Mouse (Mus musculus) frontal cortex, postnatal 10 days (tissue): ENCODE measurements at regions not wholly inside any gene's neighbourhood (a gene's known extent, or its start where the extent isn't known, plus 50 kb on each side); places are given as distances from the start of the nearest gene placed in this dataset.
"Not testable (repeated sequence)": the region's sequence is repeated elsewhere in the genome, so short reads cannot be mapped to it uniquely, and the experiment has no call there.

ENCODE experiments used
- DNase-seq, 2 experiments: peaks; one replicate each; pipeline ENCODE4 v3.0.0; 2022; ENCODE audit warnings: low spot score in 2 of 2, mixed read lengths in 1 of 2

GRCm38 (mm10) chr5:77816759-77817280 lies 409.0 kb upstream of the Igfbp7 start:
- DNase-seq: no peak

- no peak for DNase-seq
Observed at GRCm38 (mm10) chr5:77809844-77810243, 402.0 kb upstream of the Igfbp7 start.

GRCm38 (mm10) chr5:77807726-77808125 lies 399.9 kb upstream of the Igfbp7 start:
- peak; percentile 48 to 71 for DNase-seq

- DNase-seq: no peak
Observed at GRCm38 (mm10) chr5:77806334-77807157, 398.7 kb upstream of the Igfbp7 start.

GRCm38 (mm10) chr5:77805796-77806195 lies 398.0 kb upstream of the Igfbp7 start:
- no peak for DNase-seq

- no peak for DNase-seq
Observed at GRCm38 (mm10) chr5:77805303-77805702, 397.5 kb upstream of the Igfbp7 start.

- DNase-seq: no peak
Observed at GRCm38 (mm10) chr5:77804113-77804512, 396.3 kb upstream of the Igfbp7 start.

GRCm38 (mm10) chr5:77803562-77803961 lies 395.7 kb upstream of the Igfbp7 start:
- DNase-seq: peak in 1 of 2 experiments; percentile 57

GRCm38 (mm10) chr5:77796960-77797359 lies 389.1 kb upstream of the Igfbp7 start:
- no peak for DNase-seq

- no peak for DNase-seq
Observed at GRCm38 (mm10) chr5:77795766-77796165, 387.9 kb upstream of the Igfbp7 start.

- DNase-seq: no peak
Observed at GRCm38 (mm10) chr5:77783953-77784352, 376.1 kb upstream of the Igfbp7 start.

GRCm38 (mm10) chr5:77762426-77763042 lies 354.7 kb upstream of the Igfbp7 start:
- DNase-seq: no peak

GRCm38 (mm10) chr5:77762013-77762412 lies 354.2 kb upstream of the Igfbp7 start:
- DNase-seq: no peak

GRCm38 (mm10) chr5:77748933-77749332 lies 341.1 kb upstream of the Igfbp7 start:
- DNase-seq: no peak

GRCm38 (mm10) chr5:77746604-77747003 lies 338.8 kb upstream of the Igfbp7 start:
- DNase-seq: no peak

- DNase-seq: no peak
Observed at GRCm38 (mm10) chr5:77743467-77743866, 335.6 kb upstream of the Igfbp7 start.

- not testable (repeated sequence) for DNase-seq
Observed at GRCm38 (mm10) chr5:77730286-77730685, 322.4 kb upstream of the Igfbp7 start.

GRCm38 (mm10) chr5:77681592-77681991 lies 273.8 kb upstream of the Igfbp7 start:
- no peak for DNase-seq

GRCm38 (mm10) chr5:77672073-77672924 lies 264.5 kb upstream of the Igfbp7 start:
- DNase-seq: no peak

- no peak for DNase-seq
Observed at GRCm38 (mm10) chr5:77663096-77663495, 255.3 kb upstream of the Igfbp7 start.

- no peak for DNase-seq
Observed at GRCm38 (mm10) chr5:77659016-77659415, 251.2 kb upstream of the Igfbp7 start.

- DNase-seq: no peak
Observed at GRCm38 (mm10) chr5:77644651-77645050, 236.8 kb upstream of the Igfbp7 start.
